Mouse (Mus musculus) spleen, adult 10 weeks (tissue): Measurements from ENCODE around the gene Kcnk13. TPM values are rescaled to one million over a fixed set of nuclear protein-coding genes. Genes with fewer than 3 reads are reported as not detected.

ENCODE experiments used
- polyA plus RNA-seq: library from polyadenylated mRNA; stranded (reverse); fragments of 350-450 nt; fragmentation: Illumina TruSeq; extraction: RNeasy Lipid Tissue Mini Kit (QIAGEN cat#74804); gene quantifications from one replicate; pipeline ENCODE4 v1.2.3, GENCODE M21; 2015; ENCODE audit warnings: low replicate concordance; ENCODE audit not compliant: insufficient read depth

The Kcnk13 gene
- polyA plus RNA-seq = 3.4 TPM

GRCm38 (mm10) chr12:99964301-99965202 lies at the start of gene Kcnk13:
Gene Kcnk13, plus strand, starts transcription at chr12:99964499.

GRCm38 (mm10) chr12:100109986-100110696 lies 145.8 kb downstream of the Kcnk13 start, which contains the start of gene Psmc1:
Gene Psmc1, plus strand, starts transcription at chr12:100110154.

Other genes with a start within 250 kb of the Kcnk13 start
- gene Efcab11, start 80.1 kb upstream of the Kcnk13 start, polyA plus RNA-seq = 1.2 TPM
- 15.6 TPM for gene Tdp1, start 80.0 kb upstream of the Kcnk13 start, polyA plus RNA-seq
- 159 TPM for gene Psmc1, start 145.7 kb downstream of the Kcnk13 start, polyA plus RNA-seq
- gene Nrde2, start 195.2 kb downstream of the Kcnk13 start, polyA plus RNA-seq = 14.3 TPM
- gene Calm1, start 234.9 kb downstream of the Kcnk13 start, polyA plus RNA-seq = 641 TPM